Mouse (Mus musculus) myocyte (in vitro differentiated cells): ENCODE measurements at regions not wholly inside any gene's neighbourhood (a gene's known extent, or its start where the extent isn't known, plus 50 kb on each side); places are given as distances from the start of the nearest gene placed in this dataset.

Experiments used
- E2F4 ChIP-seq: IDR thresholded peaks from one replicate; pipeline ENCODE4 v1.6.1; 2011; ENCODE audit warnings: mild to moderate bottlenecking, control low read depth, moderate library complexity; ENCODE audit not compliant: insufficient read depth
- MAX ChIP-seq: IDR thresholded peaks from one replicate; pipeline ENCODE4 v1.6.1; 2011; ENCODE audit warnings: low read depth, mild to moderate bottlenecking, control low read depth
- MYOG ChIP-seq, 3 experiments: IDR thresholded peaks; one replicate each; pipeline ENCODE4 v1.6.1; 2011; ENCODE audit warnings: control low read depth in 2 of 3, low read depth in 2 of 3, mild to moderate bottlenecking in 2 of 3; ENCODE audit not compliant: insufficient read length in 2 of 3, control insufficient read depth in 1 of 3, insufficient read depth in 1 of 3
- POLR2A ChIP-seq: IDR thresholded peaks from one replicate; pipeline ENCODE4 v1.6.1; 2011; ENCODE audit warnings: low read depth, mild to moderate bottlenecking, control low read depth, moderate library complexity; ENCODE audit not compliant: insufficient read length
- TCF12 ChIP-seq: IDR thresholded peaks from one replicate; pipeline ENCODE4 v1.6.1; 2011; ENCODE audit warnings: mild to moderate bottlenecking, control low read depth; ENCODE audit not compliant: poor library complexity, insufficient read depth, severe bottlenecking
- USF1 ChIP-seq: IDR thresholded peaks from one replicate; pipeline ENCODE4 v1.6.1; 2011; ENCODE audit warnings: low read depth, mild to moderate bottlenecking, control low read depth, moderate library complexity

GRCm38 (mm10) chr10:56770629-56771028 is 393.5 kb downstream of the Gja1 start:
- TF ChIP-seq TCF12 (no peak), POLR2A (no peak), E2F4 (no peak), USF1 (no peak), MAX (no peak), MYOG (IDR thresholded peaks at IDR 0.05; ENCODE audit: control insufficient read depth in 1 of 3, insufficient read depth in 1 of 3, insufficient read length in 2 of 3, low read depth in 2 of 3) (no peak)
